Mouse (Mus musculus): ENCODE measurements around the gene Rab31. TPM values are rescaled to one million over a fixed set of nuclear protein-coding genes. Genes with fewer than 3 reads are reported as not detected.

Gene Rab31
- polyA plus RNA-seq, 1 experiment: 18.0 TPM

- no peak for TF ChIP-seq CTCF (IDR thresholded peaks at IDR 0.05; ENCODE audit: control insufficient read depth, insufficient read depth, low read length)
- TF ChIP-seq POLR2A (IDR thresholded peaks at IDR 0.05; ENCODE audit: borderline replicate concordance, control insufficient read depth, low read depth, low read length): no peak
Observed at GRCm38 (mm10) chr17:65799353-65799752, 26.8 kb upstream of the Rab31 start.

GRCm38 (mm10) chr17:65798446-65798845 is 25.9 kb upstream of the Rab31 start:
- Histone ChIP-seq H3K27ac (ENCODE audit: control insufficient read depth, insufficient read depth, low read depth, low read length, poor library complexity) (no peak overlapping the region), H3K4me1 (ENCODE audit: control insufficient read depth, insufficient read depth, low read length) (no peaks in the 10 kb centered on the region; the same call in 1 of the 2 replicates), H3K4me3 (replicated peaks; ENCODE audit: control insufficient read depth, low read depth, low read length) (no peak overlapping the region)
- WGBS: 28% methylated on average over 4 of the region's 4 CpGs
- TF ChIP-seq CTCF (IDR thresholded peaks at IDR 0.05; ENCODE audit: control insufficient read depth, insufficient read depth, low read length): no peak
- no peak for TF ChIP-seq POLR2A (IDR thresholded peaks at IDR 0.05; ENCODE audit: borderline replicate concordance, control insufficient read depth, low read depth, low read length)

More at GRCm38 (mm10) chr17:65799353-65799752, 26.8 kb upstream of the Rab31 start:
- H3K4me1 ChIP-seq (ENCODE audit: control insufficient read depth, insufficient read depth, low read length): no peaks in the 10 kb centered on the region; the same call in 1 of the 2 replicates
- 64% methylated on average over 1 of the region's 1 CpGs for WGBS
- no peak overlapping the region for H3K4me3 ChIP-seq (replicated peaks; ENCODE audit: control insufficient read depth, low read depth, low read length)
- H3K27ac ChIP-seq (ENCODE audit: control insufficient read depth, insufficient read depth, low read depth, low read length, poor library complexity): no peak overlapping the region

GRCm38 (mm10) chr17:65796056-65796455 is 23.5 kb upstream of the Rab31 start:
- Histone ChIP-seq H3K27ac (ENCODE audit: control insufficient read depth, insufficient read depth, low read depth, low read length, poor library complexity) (no peak overlapping the region), H3K4me1 (ENCODE audit: control insufficient read depth, insufficient read depth, low read length) (no peaks in the 10 kb centered on the region; the same call in 1 of the 2 replicates), H3K4me3 (replicated peaks; ENCODE audit: control insufficient read depth, low read depth, low read length) (no peak overlapping the region)
- no peak for TF ChIP-seq CTCF (IDR thresholded peaks at IDR 0.05; ENCODE audit: control insufficient read depth, insufficient read depth, low read length)
- no peak for TF ChIP-seq POLR2A (IDR thresholded peaks at IDR 0.05; ENCODE audit: borderline replicate concordance, control insufficient read depth, low read depth, low read length)
- 87% methylated on average over 7 of the region's 7 CpGs for WGBS

GRCm38 (mm10) chr17:65794096-65794850 is 21.7 kb upstream of the Rab31 start:
- 85% methylated on average over 13 of the region's 13 CpGs for WGBS
- Histone ChIP-seq H3K4me3 (replicated peaks; ENCODE audit: control insufficient read depth, low read depth, low read length) (no peak overlapping the region), H3K4me1 (ENCODE audit: control insufficient read depth, insufficient read depth, low read length) (no peaks in the 10 kb centered on the region; the same call in 1 of the 2 replicates), H3K27ac (ENCODE audit: control insufficient read depth, insufficient read depth, low read depth, low read length, poor library complexity) (no peak overlapping the region)
- TF ChIP-seq POLR2A (IDR thresholded peaks at IDR 0.05; ENCODE audit: borderline replicate concordance, control insufficient read depth, low read depth, low read length) (no peak), CTCF (IDR thresholded peaks at IDR 0.05; ENCODE audit: control insufficient read depth, insufficient read depth, low read length) (no peak)

GRCm38 (mm10) chr17:65793307-65793930 is 20.9 kb upstream of the Rab31 start:
- TF ChIP-seq CTCF (IDR thresholded peaks at IDR 0.05; ENCODE audit: control insufficient read depth, insufficient read depth, low read length): no peak
- TF ChIP-seq POLR2A (IDR thresholded peaks at IDR 0.05; ENCODE audit: borderline replicate concordance, control insufficient read depth, low read depth, low read length): no peak
- H3K27ac ChIP-seq (ENCODE audit: control insufficient read depth, insufficient read depth, low read depth, low read length, poor library complexity): no peak overlapping the region
- H3K4me1 ChIP-seq (ENCODE audit: control insufficient read depth, insufficient read depth, low read length): no peaks in the 10 kb centered on the region; the same call in 1 of the 2 replicates
- 83% methylated on average over 12 of the region's 12 CpGs for WGBS
- no peak overlapping the region for H3K4me3 ChIP-seq (replicated peaks; ENCODE audit: control insufficient read depth, low read depth, low read length)

- Histone ChIP-seq H3K4me1 (ENCODE audit: control insufficient read depth, insufficient read depth, low read length) (no peaks in the 10 kb centered on the region; the same call in 1 of the 2 replicates), H3K4me3 (replicated peaks; ENCODE audit: control insufficient read depth, low read depth, low read length) (no peak overlapping the region), H3K27ac (ENCODE audit: control insufficient read depth, insufficient read depth, low read depth, low read length, poor library complexity) (no peak overlapping the region)
- whole genome bisulfite sequencing: 91% methylated on average over 2 of the region's 2 CpGs
- TF ChIP-seq POLR2A (IDR thresholded peaks at IDR 0.05; ENCODE audit: borderline replicate concordance, control insufficient read depth, low read depth, low read length) (no peak), CTCF (IDR thresholded peaks at IDR 0.05; ENCODE audit: control insufficient read depth, insufficient read depth, low read length) (no peak)
Observed at GRCm38 (mm10) chr17:65791161-65791560, 18.6 kb upstream of the Rab31 start.

- H3K4me1 ChIP-seq (ENCODE audit: control insufficient read depth, insufficient read depth, low read length): no peaks in the 10 kb centered on the region; the same call in 1 of the 2 replicates
- H3K4me3 ChIP-seq (replicated peaks; ENCODE audit: control insufficient read depth, low read depth, low read length): no peak overlapping the region
- 84% methylated on average over 6 of the region's 6 CpGs for WGBS
- TF ChIP-seq POLR2A (IDR thresholded peaks at IDR 0.05; ENCODE audit: borderline replicate concordance, control insufficient read depth, low read depth, low read length) (no peak), CTCF (IDR thresholded peaks at IDR 0.05; ENCODE audit: control insufficient read depth, insufficient read depth, low read length) (no peak)
- H3K27ac ChIP-seq (ENCODE audit: control insufficient read depth, insufficient read depth, low read depth, low read length, poor library complexity): no peak overlapping the region
Observed at GRCm38 (mm10) chr17:65789576-65789975, 17.0 kb upstream of the Rab31 start.

GRCm38 (mm10) chr17:65788542-65789291 is 16.2 kb upstream of the Rab31 start:
- 80% methylated on average over 12 of the region's 12 CpGs for WGBS
- Histone ChIP-seq H3K27ac (ENCODE audit: control insufficient read depth, insufficient read depth, low read depth, low read length, poor library complexity) (no peak overlapping the region), H3K4me3 (replicated peaks; ENCODE audit: control insufficient read depth, low read depth, low read length) (no peak overlapping the region), H3K4me1 (ENCODE audit: control insufficient read depth, insufficient read depth, low read length) (no peaks in the 10 kb centered on the region; the same call in 1 of the 2 replicates)
- TF ChIP-seq POLR2A (IDR thresholded peaks at IDR 0.05; ENCODE audit: borderline replicate concordance, control insufficient read depth, low read depth, low read length) (no peak), CTCF (IDR thresholded peaks at IDR 0.05; ENCODE audit: control insufficient read depth, insufficient read depth, low read length) (no peak)

All from bone marrow, adult 2 months (tissue).